Mouse (Mus musculus): ENCODE measurements around the gene Nfic. TPM values are rescaled to one million over a fixed set of nuclear protein-coding genes. Genes with fewer than 3 reads are reported as not detected.

Nfic gene
- polyA plus RNA-seq, 1 experiment from 2014 or later = 21.9 TPM

DNA sequence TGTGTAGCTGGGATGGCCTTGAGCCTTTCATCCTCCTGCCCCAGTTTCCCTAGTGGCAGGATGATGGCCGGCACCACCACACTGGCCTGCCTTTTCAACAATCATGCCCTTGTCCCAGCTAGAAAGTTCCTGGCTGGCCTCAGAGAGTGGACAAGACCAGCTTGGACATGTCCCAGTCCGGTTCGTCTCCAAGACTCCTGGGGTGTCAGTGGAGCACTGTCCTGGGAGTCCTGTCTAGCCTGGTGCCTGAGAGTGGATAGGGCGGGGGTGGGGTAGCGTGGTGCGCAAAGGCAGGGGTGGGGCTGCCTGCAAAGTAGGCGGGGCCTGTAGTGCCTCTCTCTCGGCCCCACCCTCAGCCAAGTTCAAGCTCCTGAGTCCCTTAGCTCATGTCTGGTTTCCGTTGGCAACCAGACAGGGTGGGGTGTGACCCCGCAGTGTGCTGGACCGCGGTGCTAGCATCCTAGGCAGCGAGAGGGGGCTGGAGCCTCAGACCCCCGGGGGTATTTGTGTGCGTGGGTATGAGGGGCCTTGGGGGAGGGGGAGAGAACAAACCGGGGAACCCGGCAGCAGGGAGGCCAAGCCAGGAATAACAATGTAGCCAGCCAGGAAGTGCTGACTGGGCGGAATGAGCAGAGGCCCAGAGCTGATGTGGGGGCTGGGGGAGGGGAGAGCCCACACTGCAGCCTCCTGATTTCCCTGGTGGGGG is 53.8 kb downstream of the Nfic start:
- WGBS = 5% methylated on average over 18 of the region's 18 CpGs
- 0 out of 2 replicates have a peak overlapping the region, but pooled peaks have one; percentile 21 for H3K9ac ChIP-seq (replicated peaks; ENCODE audit: low read depth, low read length)
- peaks cover 34% of the 10 kb centered on the region for H3K4me1 ChIP-seq (ENCODE audit: control insufficient read depth, insufficient read depth, low read length)
- peaks cover 37% of the 10 kb centered on the region for H3K36me3 ChIP-seq (ENCODE audit: control insufficient read depth, insufficient read depth, low read length)
- ATAC-seq (ENCODE audit: low read depth) = peak; percentile 62
- H3K4me3 ChIP-seq (ENCODE audit: low read depth, low read length) = no peak overlapping the region
- no peaks in the 10 kb centered on the region for H3K27me3 ChIP-seq (ENCODE audit: control insufficient read depth, insufficient read depth, low read length)
- H3K9me3 ChIP-seq (ENCODE audit: control insufficient read depth, low read length) = no peaks in the 10 kb centered on the region
- H3K27ac ChIP-seq (ENCODE audit: low read depth, low read length) = peak overlapping the region; percentile 81
- H3K4me2 ChIP-seq (ENCODE audit: low read depth, low read length) = peak overlapping the region; percentile 20; the same call in 1 of the 2 replicates

- H3K4me1 ChIP-seq (ENCODE audit: control insufficient read depth, insufficient read depth, low read length) = peaks cover 36% of the 10 kb centered on the region
- no peak overlapping the region for H3K4me3 ChIP-seq (ENCODE audit: low read depth, low read length)
- no peaks in the 10 kb centered on the region for H3K27me3 ChIP-seq (ENCODE audit: control insufficient read depth, insufficient read depth, low read length)
- peak overlapping the region; percentile 81 for H3K27ac ChIP-seq (ENCODE audit: low read depth, low read length)
- ATAC-seq (ENCODE audit: low read depth) = peak; percentile 7; the same call in 1 of the 2 replicates
- peaks cover 37% of the 10 kb centered on the region for H3K36me3 ChIP-seq (ENCODE audit: control insufficient read depth, insufficient read depth, low read length)
- H3K4me2 ChIP-seq (ENCODE audit: low read depth, low read length) = no peak overlapping the region; the same call in 1 of the 2 replicates
- no peaks in the 10 kb centered on the region for H3K9me3 ChIP-seq (ENCODE audit: control insufficient read depth, low read length)
- H3K9ac ChIP-seq (replicated peaks; ENCODE audit: low read depth, low read length) = no peak overlapping the region
- 23% methylated on average over 10 of the region's 10 CpGs for WGBS
Observed at GRCm38 (mm10) chr10:81401205-81401520, 54.3 kb downstream of the Nfic start.

- Histone ChIP-seq H3K27ac (ENCODE audit: low read depth, low read length) (0 out of 2 replicates have a peak overlapping the region, but pooled peaks have one; percentile 81), H3K27me3 (ENCODE audit: control insufficient read depth, insufficient read depth, low read length) (no peaks in the 10 kb centered on the region), H3K4me1 (ENCODE audit: control insufficient read depth, insufficient read depth, low read length) (peaks cover 36% of the 10 kb centered on the region), H3K4me2 (ENCODE audit: low read depth, low read length) (no peak overlapping the region; the same call in 1 of the 2 replicates), H3K4me3 (ENCODE audit: low read depth, low read length) (0 out of 2 replicates have a peak overlapping the region, but pooled peaks have one; percentile 7), H3K9me3 (ENCODE audit: control insufficient read depth, low read length) (no peaks in the 10 kb centered on the region), H3K9ac (replicated peaks; ENCODE audit: low read depth, low read length) (no peak overlapping the region), H3K36me3 (ENCODE audit: control insufficient read depth, insufficient read depth, low read length) (peaks cover 32% of the 10 kb centered on the region)
- WGBS = 37% methylated on average over 17 of the region's 22 CpGs
- no peak for ATAC-seq (ENCODE audit: low read depth)
Observed at GRCm38 (mm10) chr10:81400371-81401204, 54.8 kb downstream of the Nfic start.

GRCm38 (mm10) chr10:81399798-81400308 is 55.6 kb downstream of the Nfic start:
- 79% methylated on average over 18 of the region's 18 CpGs for WGBS
- ATAC-seq (ENCODE audit: low read depth) = no peak
- Histone ChIP-seq H3K4me2 (ENCODE audit: low read depth, low read length) (no peak overlapping the region), H3K9me3 (ENCODE audit: control insufficient read depth, low read length) (no peaks in the 10 kb centered on the region), H3K9ac (replicated peaks; ENCODE audit: low read depth, low read length) (no peak overlapping the region), H3K27me3 (ENCODE audit: control insufficient read depth, insufficient read depth, low read length) (no peaks in the 10 kb centered on the region), H3K4me3 (ENCODE audit: low read depth, low read length) (no peak overlapping the region), H3K27ac (ENCODE audit: low read depth, low read length) (no peak overlapping the region), H3K36me3 (ENCODE audit: control insufficient read depth, insufficient read depth, low read length) (peaks cover 30% of the 10 kb centered on the region), H3K4me1 (ENCODE audit: control insufficient read depth, insufficient read depth, low read length) (peaks cover 36% of the 10 kb centered on the region)

- Histone ChIP-seq H3K9ac (replicated peaks; ENCODE audit: low read depth, low read length) (no peak overlapping the region), H3K27me3 (ENCODE audit: control insufficient read depth, insufficient read depth, low read length) (no peaks in the 10 kb centered on the region), H3K4me1 (ENCODE audit: control insufficient read depth, insufficient read depth, low read length) (peaks cover 36% of the 10 kb centered on the region), H3K36me3 (ENCODE audit: control insufficient read depth, insufficient read depth, low read length) (peaks cover 25% of the 10 kb centered on the region), H3K4me2 (ENCODE audit: low read depth, low read length) (no peak overlapping the region), H3K4me3 (ENCODE audit: low read depth, low read length) (no peak overlapping the region), H3K27ac (ENCODE audit: low read depth, low read length) (no peak overlapping the region; the same call in 1 of the 2 replicates), H3K9me3 (ENCODE audit: control insufficient read depth, low read length) (no peaks in the 10 kb centered on the region)
- no peak for ATAC-seq (ENCODE audit: low read depth)
- WGBS = 50% methylated on average over 5 of the region's 5 CpGs
Observed at GRCm38 (mm10) chr10:81399296-81399695, 56.1 kb downstream of the Nfic start.

- WGBS = 54% methylated on average over 5 of the region's 5 CpGs
- H3K4me2 ChIP-seq (ENCODE audit: low read depth, low read length) = no peak overlapping the region
- no peak for ATAC-seq (ENCODE audit: low read depth)
Observed at GRCm38 (mm10) chr10:81396749-81397148, 58.7 kb downstream of the Nfic start.

DNA sequence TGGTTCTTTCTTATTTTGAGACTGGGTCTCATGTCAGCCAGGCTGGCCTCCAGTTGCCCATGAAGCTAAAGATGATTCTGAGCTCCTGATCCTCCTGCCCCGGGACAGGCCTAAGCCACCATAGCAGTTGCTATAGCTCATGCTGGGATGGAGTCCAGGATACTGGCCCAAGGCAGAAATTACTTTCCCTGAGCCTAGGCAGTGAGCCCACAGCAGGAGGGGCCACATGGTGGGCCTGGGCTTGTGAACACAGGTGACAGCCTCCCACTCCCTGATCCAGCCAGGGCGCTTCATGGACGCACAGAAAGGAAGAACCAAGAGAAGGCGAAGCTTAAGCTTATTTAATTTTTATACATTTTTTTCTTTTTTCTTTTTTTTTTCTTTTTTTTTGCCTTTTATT is 59.6 kb downstream of the Nfic start:
- no peak overlapping the region for H3K9ac ChIP-seq (replicated peaks; ENCODE audit: low read depth, low read length)
- peaks cover 21% of the 10 kb centered on the region for H3K36me3 ChIP-seq (ENCODE audit: control insufficient read depth, insufficient read depth, low read length)
- H3K4me1 ChIP-seq (ENCODE audit: control insufficient read depth, insufficient read depth, low read length) = peaks cover 19% of the 10 kb centered on the region
- ATAC-seq (ENCODE audit: low read depth) = no peak
- H3K9me3 ChIP-seq (ENCODE audit: control insufficient read depth, low read length) = no peaks in the 10 kb centered on the region
- H3K27ac ChIP-seq (ENCODE audit: low read depth, low read length) = peak overlapping the region; percentile 55; the same call in 1 of the 2 replicates
- no peak overlapping the region for H3K4me2 ChIP-seq (ENCODE audit: low read depth, low read length)
- H3K4me3 ChIP-seq (ENCODE audit: low read depth, low read length) = no peak overlapping the region
- 84% methylated on average over 4 of the region's 4 CpGs for WGBS
- H3K27me3 ChIP-seq (ENCODE audit: control insufficient read depth, insufficient read depth, low read length) = no peaks in the 10 kb centered on the region

More at GRCm38 (mm10) chr10:81396749-81397148, 58.7 kb downstream of the Nfic start:
- peaks cover 27% of the 10 kb centered on the region for H3K4me1 ChIP-seq (ENCODE audit: control insufficient read depth, insufficient read depth, low read length)
- H3K9me3 ChIP-seq (ENCODE audit: control insufficient read depth, low read length) = no peaks in the 10 kb centered on the region
- H3K27me3 ChIP-seq (ENCODE audit: control insufficient read depth, insufficient read depth, low read length) = no peaks in the 10 kb centered on the region
- H3K9ac ChIP-seq (replicated peaks; ENCODE audit: low read depth, low read length) = 0 out of 2 replicates have a peak overlapping the region, but pooled peaks have one; percentile 4
- no peak overlapping the region for H3K4me3 ChIP-seq (ENCODE audit: low read depth, low read length)
- peaks cover 21% of the 10 kb centered on the region for H3K36me3 ChIP-seq (ENCODE audit: control insufficient read depth, insufficient read depth, low read length)
- H3K27ac ChIP-seq (ENCODE audit: low read depth, low read length) = no peak overlapping the region

DNA sequence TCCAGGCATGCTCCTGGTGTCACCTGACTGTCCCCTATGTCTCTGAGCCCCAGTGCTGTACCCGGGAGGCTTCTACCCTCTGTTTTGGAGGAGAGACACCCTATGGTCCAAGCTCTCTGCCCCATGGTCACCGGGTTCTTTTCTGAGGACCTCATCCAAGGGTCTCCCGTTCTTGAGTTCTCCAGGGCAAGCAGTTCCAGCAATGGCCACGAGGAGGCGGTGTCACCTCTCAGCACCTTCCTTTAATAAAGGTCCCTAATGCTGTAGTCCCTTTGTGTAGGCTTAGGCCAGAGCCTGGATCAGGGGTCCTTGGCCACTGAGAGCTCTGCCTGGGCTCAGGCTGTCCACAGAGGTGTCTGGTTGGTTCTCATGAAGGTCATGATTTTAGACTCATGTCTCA is 60.3 kb downstream of the Nfic start:
- H3K9me3 ChIP-seq (ENCODE audit: control insufficient read depth, low read length) = no peaks in the 10 kb centered on the region
- H3K9ac ChIP-seq (replicated peaks; ENCODE audit: low read depth, low read length) = no peak overlapping the region
- no peak overlapping the region for H3K4me2 ChIP-seq (ENCODE audit: low read depth, low read length)
- WGBS = 16% methylated on average over 5 of the region's 5 CpGs
- no peak for ATAC-seq (ENCODE audit: low read depth)
- peaks cover 15% of the 10 kb centered on the region for H3K36me3 ChIP-seq (ENCODE audit: control insufficient read depth, insufficient read depth, low read length)
- H3K27ac ChIP-seq (ENCODE audit: low read depth, low read length) = no peak overlapping the region
- H3K4me3 ChIP-seq (ENCODE audit: low read depth, low read length) = no peak overlapping the region
- no peaks in the 10 kb centered on the region for H3K27me3 ChIP-seq (ENCODE audit: control insufficient read depth, insufficient read depth, low read length)
- H3K4me1 ChIP-seq (ENCODE audit: control insufficient read depth, insufficient read depth, low read length) = peaks cover 15% of the 10 kb centered on the region

Data from neural tube, embryonic 14.5 days (tissue).